Mouse (Mus musculus) liver, postnatal 0 days (tissue): ENCODE data around the gene Lrrc49.

Experiments
- CTCF ChIP-seq: sonication (generic); IDR thresholded peaks from 2 replicates; pipeline ENCODE4 v1.5.1; 2016; ENCODE audit warnings: antibody characterized with exemption, low read depth
- EP300 ChIP-seq: IDR thresholded peaks from 2 replicates; pipeline ENCODE4 v1.6.1; 2016; ENCODE audit warnings: antibody characterized with exemption, low read depth, mild to moderate bottlenecking

- no peak for TF ChIP-seq CTCF
- no peak for TF ChIP-seq EP300
These were observed 25.0 kb upstream of the Lrrc49 start, which contains the start of gene Larp6 for GRCm38 (mm10) chr9:60712771-60713541.
